Mouse (Mus musculus) megakaryocyte, embryonic 14.5 days (primary cell): Measurements from ENCODE around the gene Gphn. TPM values are rescaled to one million over a fixed set of nuclear protein-coding genes. Genes with fewer than 3 reads are reported as not detected.

Experiments
- H3K27me3 ChIP-seq: replicated peaks from 2 replicates; pipeline ENCODE3; 2012; ENCODE audit warnings: inconsistent platforms
- H3K36me3 ChIP-seq: replicated peaks from 2 replicates; pipeline ENCODE3; 2012; ENCODE audit warnings: low read length, inconsistent platforms, mixed read lengths
- H3K4me1 ChIP-seq: 2 replicates; pipeline ENCODE4 v1.6.1; 2012; ENCODE audit warnings: inconsistent platforms
- H3K4me3 ChIP-seq: replicated peaks from 2 replicates; pipeline ENCODE3; 2012; ENCODE audit warnings: moderate library complexity, mild to moderate bottlenecking, inconsistent platforms
- H3K9me3 ChIP-seq: 2 replicates; pipeline ENCODE4 v1.6.1; 2012; ENCODE audit warnings: inconsistent platforms
- FLI1 ChIP-seq: IDR thresholded peaks from 2 replicates; pipeline ENCODE4 v1.6.1; 2012; ENCODE audit warnings: low read length, inconsistent platforms, mixed read lengths
- GATA1 ChIP-seq: IDR thresholded peaks from 3 replicates; pipeline ENCODE4 v1.6.1; 2012; ENCODE audit warnings: mixed read lengths, low read length, inconsistent platforms, borderline replicate concordance
- polyA plus RNA-seq: library from polyadenylated mRNA; stranded (reverse); fragments of >175 nt; gene quantifications from 2 replicates; pipeline ENCODE4 v1.2.3, GENCODE M21; 2012; ENCODE audit warnings: low replicate concordance; ENCODE audit not compliant: insufficient read depth

The Gphn gene
- polyA plus RNA-seq, 1 experiment: 6.9 TPM

- Histone ChIP-seq H3K27me3 (no peaks in the 10 kb centered on the region), H3K9me3 (no peaks in the 10 kb centered on the region), H3K36me3 (no peaks in the 10 kb centered on the region), H3K4me3 (peak overlapping the region; percentile 42), H3K4me1 (peaks cover 6% of the 10 kb centered on the region)
- no peak for TF ChIP-seq FLI1
- TF ChIP-seq GATA1: no peak
These were observed 6.9 kb upstream of the Gphn start for GRCm38 (mm10) chr12:78219191-78219825.

- Histone ChIP-seq H3K36me3 (no peaks in the 10 kb centered on the region), H3K9me3 (no peaks in the 10 kb centered on the region), H3K4me1 (peaks cover 17% of the 10 kb centered on the region; the same call in 1 of the 2 replicates), H3K27me3 (no peaks in the 10 kb centered on the region), H3K4me3 (peak overlapping the region; percentile 98)
- TF ChIP-seq FLI1 (no peak), GATA1 (no peak)
These were observed 318 bp downstream of the Gphn start for GRCm38 (mm10) chr12:78226519-78226875.

- peaks cover 22% of the 10 kb centered on the region for H3K4me1 ChIP-seq
- H3K4me3 ChIP-seq: peak overlapping the region; percentile 98
- no peaks in the 10 kb centered on the region for H3K36me3 ChIP-seq
- H3K27me3 ChIP-seq: no peaks in the 10 kb centered on the region
- H3K9me3 ChIP-seq: no peaks in the 10 kb centered on the region
- TF ChIP-seq GATA1: no peak
- no peak for TF ChIP-seq FLI1
These were observed 1.1 kb downstream of the Gphn start for GRCm38 (mm10) chr12:78227021-78227932.

GRCm38 (mm10) chr12:78228139-78228538, 2.0 kb downstream of the Gphn start:
- H3K27me3 ChIP-seq: no peaks in the 10 kb centered on the region
- H3K4me3 ChIP-seq: no peak overlapping the region
- no peaks in the 10 kb centered on the region for H3K36me3 ChIP-seq
- no peaks in the 10 kb centered on the region for H3K9me3 ChIP-seq
- TF ChIP-seq FLI1 (no peak), GATA1 (no peak)
- peaks cover 23% of the 10 kb centered on the region for H3K4me1 ChIP-seq

- no peaks in the 10 kb centered on the region for H3K9me3 ChIP-seq
- no peak overlapping the region for H3K4me3 ChIP-seq
- H3K27me3 ChIP-seq: no peaks in the 10 kb centered on the region
- no peak for TF ChIP-seq GATA1
- no peak for TF ChIP-seq FLI1
- H3K4me1 ChIP-seq: peaks cover 20% of the 10 kb centered on the region
- H3K36me3 ChIP-seq: no peaks in the 10 kb centered on the region
These were observed 6.4 kb downstream of the Gphn start for GRCm38 (mm10) chr12:78232560-78232959.

GRCm38 (mm10) chr12:78248366-78248765, 22.2 kb downstream of the Gphn start:
- Histone ChIP-seq H3K4me1 (peaks cover 5% of the 10 kb centered on the region), H3K4me3 (no peak overlapping the region), H3K36me3 (no peaks in the 10 kb centered on the region), H3K27me3 (no peaks in the 10 kb centered on the region), H3K9me3 (no peaks in the 10 kb centered on the region)
- TF ChIP-seq GATA1 (no peak), FLI1 (no peak)

GRCm38 (mm10) chr12:78249151-78249550, 23.0 kb downstream of the Gphn start:
- H3K36me3 ChIP-seq: no peaks in the 10 kb centered on the region
- H3K4me3 ChIP-seq: no peak overlapping the region
- TF ChIP-seq GATA1 (no peak), FLI1 (no peak)
- H3K27me3 ChIP-seq: no peaks in the 10 kb centered on the region
- H3K9me3 ChIP-seq: no peaks in the 10 kb centered on the region
- peaks cover 5% of the 10 kb centered on the region for H3K4me1 ChIP-seq

GRCm38 (mm10) chr12:78277386-78277785, 51.2 kb downstream of the Gphn start:
- Histone ChIP-seq H3K36me3 (peaks cover 10% of the 10 kb centered on the region), H3K4me3 (no peak overlapping the region), H3K27me3 (no peaks in the 10 kb centered on the region), H3K9me3 (peaks cover 16% of the 10 kb centered on the region), H3K4me1 (peaks cover 3% of the 10 kb centered on the region; the same call in 1 of the 2 replicates)
- TF ChIP-seq FLI1: no peak
- no peak for TF ChIP-seq GATA1

- TF ChIP-seq GATA1: no peak
- TF ChIP-seq FLI1: no peak
- Histone ChIP-seq H3K27me3 (no peaks in the 10 kb centered on the region), H3K4me1 (0 out of 2 replicates have a peak, but pooled peaks cover 2% of the 10 kb centered on the region), H3K9me3 (no peaks in the 10 kb centered on the region), H3K4me3 (no peak overlapping the region), H3K36me3 (peaks cover 6% of the 10 kb centered on the region)
These were observed 64.2 kb downstream of the Gphn start for GRCm38 (mm10) chr12:78290384-78290783.
